Mouse (Mus musculus): ENCODE measurements around the gene Ssbp1. TPM values are rescaled to one million over a fixed set of nuclear protein-coding genes. Genes with fewer than 3 reads are reported as not detected.

Ssbp1 gene
- polyA plus RNA-seq, 1 experiment from 2014 or later: 131 TPM

GRCm38 (mm10) chr6:40479705-40480104 is 8.6 kb downstream of the Ssbp1 start:
- Histone ChIP-seq H3K4me2 (replicated peaks) (no peak overlapping the region), H3K4me1 (no peaks in the 10 kb centered on the region), H3K9me3 (no peaks in the 10 kb centered on the region), H3K27ac (replicated peaks) (no peak overlapping the region), H3K4me3 (no peak overlapping the region), H3K36me3 (peaks cover 77% of the 10 kb centered on the region), H3K9ac (replicated peaks) (no peak overlapping the region), H3K27me3 (no peaks in the 10 kb centered on the region)
- no peak for ATAC-seq (replicated peaks)
- WGBS: 84% methylated on average over 1 of the region's 1 CpGs

GRCm38 (mm10) chr6:40482318-40482717 is 11.2 kb downstream of the Ssbp1 start:
- WGBS: 93% methylated on average over 5 of the region's 5 CpGs
- no peak overlapping the region for H3K4me3 ChIP-seq
- H3K36me3 ChIP-seq: peaks cover 59% of the 10 kb centered on the region
- no peaks in the 10 kb centered on the region for H3K4me1 ChIP-seq
- no peaks in the 10 kb centered on the region for H3K27me3 ChIP-seq
- no peak overlapping the region for H3K4me2 ChIP-seq (replicated peaks)
- H3K27ac ChIP-seq (replicated peaks): no peak overlapping the region
- no peaks in the 10 kb centered on the region for H3K9me3 ChIP-seq
- H3K9ac ChIP-seq (replicated peaks): no peak overlapping the region
- ATAC-seq (replicated peaks): no peak

GRCm38 (mm10) chr6:40490933-40491332 is 19.8 kb downstream of the Ssbp1 start, which contains the start of gene Tas2r137:
Gene Tas2r137 (plus strand): TSS chr6:40491233.
- Histone ChIP-seq H3K4me3 (no peak within 1 kb of the TSS), H3K36me3 (no peaks in the 10 kb centered on the region), H3K27me3 (no peaks in the 10 kb centered on the region), H3K9ac (replicated peaks) (no peak within 1 kb of the TSS), H3K9me3 (no peaks in the 10 kb centered on the region), H3K27ac (replicated peaks) (no peak within 1 kb of the TSS), H3K4me1 (no peaks in the 10 kb centered on the region), H3K4me2 (replicated peaks) (no peak within 1 kb of the TSS)
- ATAC-seq (replicated peaks): no peak

GRCm38 (mm10) chr6:40493229-40493628 is 22.1 kb downstream of the Ssbp1 start, which contains the start of gene Tas2r108:
Gene Tas2r108 (plus strand): TSS chr6:40493529.
- Histone ChIP-seq H3K27ac (replicated peaks) (no peak within 1 kb of the TSS), H3K4me3 (no peak within 1 kb of the TSS), H3K9me3 (no peaks in the 10 kb centered on the region), H3K9ac (replicated peaks) (no peak within 1 kb of the TSS), H3K4me2 (replicated peaks) (no peak within 1 kb of the TSS), H3K27me3 (no peaks in the 10 kb centered on the region), H3K4me1 (no peaks in the 10 kb centered on the region), H3K36me3 (no peaks in the 10 kb centered on the region)
- ATAC-seq (replicated peaks): no peak
- 86% methylated on average over 3 of the region's 3 CpGs for WGBS

GRCm38 (mm10) chr6:40519408-40519807 is 48.3 kb downstream of the Ssbp1 start, which contains the start of gene Prss37:
Gene Prss37 (minus strand): TSS chr6:40519508.
- Histone ChIP-seq H3K27ac (replicated peaks) (no peak within 1 kb of the TSS), H3K9ac (replicated peaks) (no peak within 1 kb of the TSS), H3K4me1 (no peaks in the 10 kb centered on the region), H3K4me2 (replicated peaks) (no peak within 1 kb of the TSS), H3K9me3 (no peaks in the 10 kb centered on the region), H3K27me3 (no peaks in the 10 kb centered on the region), H3K4me3 (no peak within 1 kb of the TSS), H3K36me3 (no peaks in the 10 kb centered on the region)
- ATAC-seq (replicated peaks): no peak
- WGBS: 81% methylated on average over 1 of the region's 1 CpGs

Other genes starting within 250 kb of the Ssbp1 start
- 50.8 and 59.4 TPM in 2 replicates for gene Agk, start 146.2 kb upstream of the Ssbp1 start, polyA plus RNA-seq (2015; fragmentation: Nextera tagmentation; extraction: Ambion mirVana)
- 52.5 and 53.8 TPM in 2 replicates for gene E330009J07Rik, start 35.2 kb upstream of the Ssbp1 start, polyA plus RNA-seq (2015; fragmentation: Nextera tagmentation; extraction: Ambion mirVana)
- gene Wee2, start 32.3 kb upstream of the Ssbp1 start, polyA plus RNA-seq (2015; fragmentation: Nextera tagmentation; extraction: Ambion mirVana): 0.09 and 0.17 TPM in 2 replicates
- not detected in 2 replicates for gene Tas2r137, start 19.9 kb downstream of the Ssbp1 start, polyA plus RNA-seq (2015; fragmentation: Nextera tagmentation; extraction: Ambion mirVana)
- not detected in 2 replicates for gene Tas2r108, start 22.2 kb downstream of the Ssbp1 start, polyA plus RNA-seq (2015; fragmentation: Nextera tagmentation; extraction: Ambion mirVana)
- not detected in 2 replicates for gene Prss37, start 48.2 kb downstream of the Ssbp1 start, polyA plus RNA-seq (2015; fragmentation: Nextera tagmentation; extraction: Ambion mirVana)
- gene Olfr461, start 83.7 kb downstream of the Ssbp1 start, polyA plus RNA-seq (2015; fragmentation: Nextera tagmentation; extraction: Ambion mirVana): 0.19 and 0.34 TPM in 2 replicates
- gene Olfr460, start 98.1 kb downstream of the Ssbp1 start, polyA plus RNA-seq (2015; fragmentation: Nextera tagmentation; extraction: Ambion mirVana): not detected in 2 replicates
- 0.32 and 0.52 TPM in 2 replicates for gene Clec5a, start 114.5 kb downstream of the Ssbp1 start, polyA plus RNA-seq (2015; fragmentation: Nextera tagmentation; extraction: Ambion mirVana)
- gene Tas2r138, start 142.0 kb downstream of the Ssbp1 start, polyA plus RNA-seq (2015; fragmentation: Nextera tagmentation; extraction: Ambion mirVana): not detected in 2 replicates
- not detected in 2 replicates for gene Mgam, start 157.5 kb downstream of the Ssbp1 start, polyA plus RNA-seq (2015; fragmentation: Nextera tagmentation; extraction: Ambion mirVana)

Data from forebrain, embryonic 15.5 days (tissue).